Mouse (Mus musculus) lung, adult 2 months (tissue): ENCODE results near the gene Pop5.

Source experiments
- CTCF ChIP-seq: fragments of 200-500 bp; IDR thresholded peaks from 2 replicates; pipeline ENCODE4 v1.5.1; 2011; ENCODE audit warnings: mild to moderate bottlenecking, low read length, control low read depth; ENCODE audit not compliant: insufficient read depth
- POLR2A ChIP-seq: fragments of 200-500 bp; IDR thresholded peaks from 2 replicates; pipeline ENCODE4 v1.6.1; 2011; ENCODE audit warnings: low read depth, mild to moderate bottlenecking, control low read depth, low read length, borderline replicate concordance; ENCODE audit errors: extremely low read depth

DNA sequence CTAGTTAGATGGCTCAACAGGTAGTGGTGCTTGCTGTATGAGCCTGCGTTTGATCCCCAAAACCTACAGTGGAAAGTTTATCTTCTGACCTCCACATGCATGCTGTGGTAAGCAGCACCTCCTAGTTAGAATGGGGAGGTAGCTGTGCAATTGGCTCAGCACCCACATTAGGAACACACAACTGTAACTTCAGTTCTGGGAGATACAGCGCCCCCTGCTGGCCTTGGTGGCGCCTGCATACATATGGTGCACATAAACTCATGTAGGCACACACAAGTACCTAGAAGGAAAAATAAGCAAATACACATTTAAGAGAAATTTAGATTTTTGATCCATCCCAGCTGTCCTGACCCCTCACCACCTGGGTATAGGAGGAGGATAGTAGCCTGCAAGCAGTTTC is 13.2 kb upstream of the Pop5 start:
- TF ChIP-seq CTCF: no peak
- no peak for TF ChIP-seq POLR2A
